Mouse (Mus musculus): ENCODE results near the gene Glipr1l1.
A peak's percentile ranks its signal among the peaks of the same experiment; 100 is the strongest.
"Not testable (repeated sequence)": the region's sequence is repeated elsewhere in the genome, so short reads cannot be mapped to it uniquely, and the experiment has no call there.

The Glipr1l1 gene

GRCm38 (mm10) chr10:112059702-112060582, at the start of gene Glipr1l1:
TSS of gene Glipr1l1 (plus strand) at chr10:112060189.
- peak; percentile 73 for DNase-seq (ENCODE audit: low spot score)

- DNase-seq (ENCODE audit: low spot score) = no peak
Observed at GRCm38 (mm10) chr10:112023585-112023984, 36.4 kb upstream of the Glipr1l1 start.

DNA sequence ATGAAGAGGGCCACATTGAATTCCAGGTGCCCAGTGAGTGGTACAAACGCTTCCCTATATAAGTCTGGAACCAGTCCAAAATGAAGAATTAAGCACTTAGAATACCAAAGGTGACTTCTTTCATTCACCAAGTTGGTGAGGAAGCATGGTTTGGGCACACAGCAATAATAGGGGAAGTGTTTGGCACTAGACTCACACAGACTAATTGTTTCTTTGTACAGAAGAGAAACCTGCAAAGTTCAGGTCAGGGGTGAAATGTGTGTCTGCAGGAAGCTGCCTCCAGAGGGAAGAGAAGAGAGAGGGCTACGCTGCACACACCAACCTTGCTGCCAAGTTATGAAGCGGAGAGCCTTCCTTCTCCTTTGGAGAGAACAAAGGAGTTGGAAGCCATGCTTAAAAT, 31.3 kb upstream of the Glipr1l1 start:
- DNase-seq (ENCODE audit: low spot score) = not testable (repeated sequence)

- not testable (repeated sequence) for DNase-seq (ENCODE audit: low spot score)
Observed at GRCm38 (mm10) chr10:112043523-112043922, 16.5 kb upstream of the Glipr1l1 start.

- DNase-seq (ENCODE audit: low spot score) = not testable (repeated sequence)
Observed at GRCm38 (mm10) chr10:112044283-112044682, 15.7 kb upstream of the Glipr1l1 start.

DNA sequence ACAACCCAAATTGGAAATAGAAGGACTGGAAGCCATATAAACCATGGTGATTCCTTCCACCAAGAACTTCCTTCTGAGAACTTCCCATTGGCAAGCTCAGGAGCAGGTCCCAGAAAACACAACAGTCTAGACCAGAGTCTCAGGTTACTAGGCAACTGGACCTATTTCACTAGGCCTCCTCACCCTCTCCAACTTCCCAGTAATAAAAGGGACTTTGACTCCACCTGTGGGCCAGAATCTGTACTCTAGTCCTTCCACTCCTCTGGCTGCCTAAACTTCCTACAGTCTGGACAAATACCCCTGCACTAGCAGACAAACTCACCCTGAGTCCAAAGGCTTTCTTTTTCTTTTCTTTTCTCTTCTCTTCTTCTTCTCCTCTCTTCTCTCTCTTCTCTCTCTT, 8.8 kb upstream of the Glipr1l1 start:
- DNase-seq (ENCODE audit: low spot score) = no peak

DNA sequence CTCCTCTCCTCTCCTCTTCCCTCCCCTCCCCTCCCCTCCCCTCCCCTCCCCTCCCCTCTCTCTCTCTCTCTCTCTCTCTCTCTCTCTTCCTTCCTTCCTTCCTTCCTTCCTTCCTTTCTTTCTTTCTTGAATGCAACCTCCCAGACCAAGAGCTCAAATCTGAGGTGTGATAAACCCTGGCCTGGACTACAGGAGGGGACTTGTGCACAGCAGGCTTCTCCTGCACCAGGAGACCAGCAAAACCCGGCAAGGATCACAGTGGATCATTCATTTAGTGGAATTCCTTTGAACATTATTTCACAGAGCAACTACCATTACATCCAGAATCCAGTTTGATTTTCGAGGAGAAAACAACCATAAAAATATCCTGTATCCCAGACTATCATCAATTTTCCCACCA, 8.0 kb upstream of the Glipr1l1 start:
- not testable (repeated sequence) for DNase-seq (ENCODE audit: low spot score)

GRCm38 (mm10) chr10:112060583-112060934, 570 bp downstream of the Glipr1l1 start:
- not testable (repeated sequence) for DNase-seq (ENCODE audit: low spot score)

DNA sequence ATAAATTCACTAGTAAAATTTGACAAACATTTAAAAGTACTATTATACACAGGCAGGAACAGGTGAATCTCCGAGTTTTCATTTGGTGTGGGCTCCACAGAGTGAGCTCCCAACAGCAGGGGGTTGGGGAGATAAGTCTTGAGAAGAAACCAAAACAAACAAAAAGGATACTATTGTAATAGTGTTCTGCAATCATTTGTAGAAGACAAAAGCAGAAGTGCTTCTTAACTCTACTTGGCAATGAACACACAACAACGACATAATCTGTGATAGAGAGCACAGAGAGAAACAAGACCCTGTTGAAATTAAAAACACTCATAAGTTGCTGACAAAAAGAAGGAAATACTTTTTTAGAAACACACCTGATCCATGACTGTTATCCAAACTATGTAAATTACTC, 20.1 kb downstream of the Glipr1l1 start:
- no peak for DNase-seq (ENCODE audit: low spot score)

- DNase-seq (ENCODE audit: low spot score) = no peak
Observed at GRCm38 (mm10) chr10:112083157-112083556, 23.2 kb downstream of the Glipr1l1 start, which contains the start of gene Glipr1l2. TSS of gene Glipr1l2 (plus strand) at chr10:112083354.

DNA sequence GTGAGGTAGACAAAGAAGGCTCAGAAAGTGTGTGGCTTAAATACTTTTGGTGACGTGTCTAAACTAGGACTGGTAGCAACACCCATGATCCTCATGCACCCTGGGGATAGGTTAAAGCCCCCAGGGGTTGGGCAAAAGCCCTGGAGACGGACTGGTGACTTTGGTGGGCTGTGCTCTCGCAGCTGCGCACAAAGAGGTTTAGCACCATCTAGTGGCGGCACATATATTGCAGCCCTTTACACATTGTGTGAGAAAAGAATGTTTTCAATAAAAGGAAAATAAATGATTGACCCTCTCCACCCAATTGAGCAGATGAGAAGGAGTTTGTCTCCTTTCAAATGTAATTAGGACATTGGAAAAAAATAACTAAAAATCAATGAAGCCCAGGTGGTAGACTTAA, 45.8 kb downstream of the Glipr1l1 start:
- peak; percentile 62 for DNase-seq (ENCODE audit: low spot score)

DNA sequence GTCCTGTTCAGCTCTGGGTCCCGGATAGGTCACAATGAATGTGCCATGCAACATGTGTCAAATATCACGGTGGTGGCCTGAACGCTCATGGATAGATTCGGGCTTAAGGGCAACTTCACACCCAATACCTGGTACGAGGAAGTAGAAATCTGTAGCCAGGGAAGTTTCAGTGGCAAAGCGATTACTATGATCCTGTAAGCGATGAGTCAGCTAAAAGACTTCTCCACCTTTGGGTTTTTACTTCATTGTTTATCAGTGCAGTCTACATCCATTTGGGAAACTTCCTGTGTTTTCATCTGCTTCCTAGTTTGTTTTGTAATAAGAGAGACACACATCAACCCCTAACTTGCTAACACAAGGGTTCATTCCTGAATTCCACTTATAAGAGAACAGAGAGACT, 50.4 kb downstream of the Glipr1l1 start:
- DNase-seq (ENCODE audit: low spot score) = no peak

- DNase-seq (ENCODE audit: low spot score) = not testable (repeated sequence)
Observed at GRCm38 (mm10) chr10:112125090-112125489, 65.1 kb downstream of the Glipr1l1 start.

GRCm38 (mm10) chr10:112127682-112128230, 67.8 kb downstream of the Glipr1l1 start:
- DNase-seq (ENCODE audit: low spot score) = not testable (repeated sequence)

All from layer of hippocampus, adult 9-10 months (tissue).